Mouse (Mus musculus) frontal cortex, adult 2 months (tissue): ENCODE data around the gene Gm8879. TPM values are rescaled to one million over a fixed set of nuclear protein-coding genes. Genes with fewer than 3 reads are reported as not detected.
"Not testable (repeated sequence)": the region's sequence is repeated elsewhere in the genome, so short reads cannot be mapped to it uniquely, and the experiment has no call there.

Source experiments
- DNase-seq, 2 experiments: peaks; one replicate each; pipeline ENCODE4 v3.0.0; 2022; ENCODE audit warnings: low spot score in 1 of 2; ENCODE audit errors: extremely low spot score in 1 of 2
- polyA plus RNA-seq: library from polyadenylated mRNA; depleted of rRNA; stranded (reverse); fragments of >200 nt; gene quantifications from 2 replicates; pipeline ENCODE4 v1.2.3, GENCODE M21; 2012; rRNA removed

Gene Gm8879
- polyA plus RNA-seq: not detected in 2 replicates

- not testable (repeated sequence) for DNase-seq
Observed at GRCm38 (mm10) chr5:11127334-11127733, at the start of gene Gm8879. Gm8879 (plus strand) TSS chr5:11127634.

GRCm38 (mm10) chr5:11138031-11138430, 10.6 kb downstream of the Gm8879 start:
- not testable (repeated sequence) for DNase-seq

Other genes with a start within 250 kb of the Gm8879 start
- gene Gm8871, start 179.8 kb upstream of the Gm8879 start, polyA plus RNA-seq: not detected in 2 replicates
- gene Gm8857, start 179.8 kb upstream of the Gm8879 start, polyA plus RNA-seq: not detected in 2 replicates
- not detected in 2 replicates for gene Gm5861, start 55.4 kb downstream of the Gm8879 start, polyA plus RNA-seq
- gene Gm8890, start 128.4 kb downstream of the Gm8879 start, polyA plus RNA-seq: not detected in 2 replicates
- not detected in 2 replicates for gene Speer1, start 213.9 kb downstream of the Gm8879 start, polyA plus RNA-seq